Mouse (Mus musculus) MEL (cell line): ENCODE results near the gene P3h3. TPM values are rescaled to one million over a fixed set of nuclear protein-coding genes. Genes with fewer than 3 reads are reported as not detected.
A peak's percentile ranks its signal among the peaks of the same experiment; 100 is the strongest.
"Not testable (repeated sequence)": the region's sequence is repeated elsewhere in the genome, so short reads cannot be mapped to it uniquely, and the experiment has no call there.

Experiments
- DNase-seq: peaks from one replicate; pipeline ENCODE4 v3.0.0; 2011; ENCODE audit warnings: low read depth, low spot score
- H3K27ac ChIP-seq: 2 replicates; pipeline ENCODE4 v1.5.1; 2012; ENCODE audit warnings: low read depth, mild to moderate bottlenecking, control low read depth, low read length, moderate library complexity; ENCODE audit not compliant: control insufficient read depth
- H3K27me3 ChIP-seq, 2 experiments: fragments of 150-350 bp in 1 of 2; sonication (generic) in 1 of 2; 2 replicates each; pipeline ENCODE4 v1.6.1; 2012; ENCODE audit warnings: low read length in 2 of 2, mild to moderate bottlenecking in 2 of 2, improper control_type of control experiment in 1 of 2, moderate library complexity in 1 of 2; ENCODE audit not compliant: insufficient read depth in 2 of 2, control insufficient read depth in 1 of 2
- H3K36me3 ChIP-seq, 2 experiments: 2 replicates each; pipeline ENCODE4 v1.6.1; 2012 to 2014; ENCODE audit warnings: low read length in 2 of 2, improper control_type of control experiment in 1 of 2, inconsistent platforms in 1 of 2, mild to moderate bottlenecking in 1 of 2; ENCODE audit not compliant: insufficient read depth in 2 of 2, control insufficient read depth in 1 of 2
- H3K4me1 ChIP-seq, 2 experiments: fragments of 150-350 bp in 1 of 2; sonication (generic) in 1 of 2; 2 replicates each; pipeline ENCODE4 v1.6.1; 2012; ENCODE audit warnings: low read length in 2 of 2, improper control_type of control experiment in 1 of 2, mild to moderate bottlenecking in 1 of 2; ENCODE audit not compliant: insufficient read depth in 2 of 2, control insufficient read depth in 1 of 2
- H3K4me3 ChIP-seq, 2 experiments: fragments of 150-350 bp in 1 of 2; sonication (generic) in 1 of 2; 2 replicates each; pipeline ENCODE4 v1.5.1; 2012; ENCODE audit warnings: low read depth in 2 of 2, low read length in 2 of 2, mild to moderate bottlenecking in 2 of 2, moderate library complexity in 2 of 2, control low read depth in 1 of 2, improper control_type of control experiment in 1 of 2; ENCODE audit not compliant: control insufficient read depth in 1 of 2, insufficient read depth in 1 of 2
- H3K79me2 ChIP-seq: 2 replicates; pipeline ENCODE4 v1.6.1; 2012; ENCODE audit warnings: mild to moderate bottlenecking, low read length, moderate library complexity; ENCODE audit not compliant: control insufficient read depth, poor library complexity, insufficient read depth
- H3K9ac ChIP-seq: 2 replicates; pipeline ENCODE4 v1.6.1; 2012; ENCODE audit warnings: low read depth, mild to moderate bottlenecking, control low read depth, low read length, moderate library complexity; ENCODE audit not compliant: control insufficient read depth, poor library complexity, severe bottlenecking
- H3K9me3 ChIP-seq: fragments of 150-350 bp; sonication (generic); replicated peaks from 2 replicates; pipeline ENCODE4 v1.6.1; 2012; ENCODE audit warnings: mild to moderate bottlenecking, low read length, improper control_type of control experiment, moderate library complexity; ENCODE audit not compliant: insufficient read depth
- CTCF ChIP-seq, 3 experiments: IDR thresholded peaks in 2 of 3; conservative IDR thresholded peaks in 1 of 3; 2 replicates each; pipeline ENCODE4 v1.5.1; 2011 to 2012; ENCODE audit warnings: low read length in 3 of 3, low read depth in 2 of 3, mild to moderate bottlenecking in 2 of 3, improper control_type of control experiment in 1 of 3, inconsistent platforms in 1 of 3, mixed read lengths in 1 of 3, moderate library complexity in 1 of 3; ENCODE audit not compliant: control insufficient read depth in 1 of 3, insufficient read depth in 1 of 3, poor library complexity in 1 of 3, severe bottlenecking in 1 of 3
- MAFK ChIP-seq: IDR thresholded peaks from 2 replicates; pipeline ENCODE4 v1.6.1; 2011; ENCODE audit warnings: low read depth, mild to moderate bottlenecking, low read length, improper control_type of control experiment, borderline replicate concordance
- NELFE ChIP-seq: IDR thresholded peaks from 2 replicates; pipeline ENCODE4 v1.6.1; 2011; ENCODE audit warnings: low read depth, low read length, improper control_type of control experiment
- RAD21 ChIP-seq: IDR thresholded peaks from 2 replicates; pipeline ENCODE4 v1.6.1; 2011; ENCODE audit warnings: mild to moderate bottlenecking, low read depth, low read length, improper control_type of control experiment
- TBP ChIP-seq: IDR thresholded peaks from 2 replicates; pipeline ENCODE4 v1.8.0; 2011; ENCODE audit warnings: low read depth, low read length, improper control_type of control experiment
- UBTF ChIP-seq: IDR thresholded peaks from 2 replicates; pipeline ENCODE4 v1.6.1; 2012; ENCODE audit warnings: low read depth, mild to moderate bottlenecking, inconsistent platforms, low read length, improper control_type of control experiment, moderate library complexity, borderline replicate concordance; ENCODE audit not compliant: insufficient read depth
- USF1 ChIP-seq: IDR thresholded peaks from 2 replicates; pipeline ENCODE4 v1.6.1; 2014; ENCODE audit warnings: low read depth, mild to moderate bottlenecking, inconsistent platforms, low read length, improper control_type of control experiment, moderate library complexity
- polyA plus RNA-seq, 2 experiments: library from polyadenylated mRNA; stranded (reverse) in 1 of 2; unstranded in 1 of 2; fragments of >175 nt in 1 of 2; fragments of >200 nt in 1 of 2; gene quantifications; 2 replicates each; pipeline versions ENCODE4 v1.2.1 to v1.2.4; 2012; ENCODE audit warnings: low replicate concordance in 2 of 2, low read depth in 1 of 2; ENCODE audit not compliant: insufficient read length in 2 of 2, insufficient read depth in 1 of 2, missing spikeins in 1 of 2
- total RNA-seq: library from RNA; depleted of rRNA; stranded (reverse); fragments of 300-350 nt; gene quantifications from 2 replicates; pipeline ENCODE4 v1.2.3, GENCODE M21; 2012

P3h3 gene
- total and polyA plus RNA-seq, 3 experiments = 0.23 to 2.1 TPM; not detected in 1

GRCm38 (mm10) chr6:124804341-124804740 lies 53.2 kb downstream of the P3h3 start:
- TF ChIP-seq TBP = peak; percentile 95
- TF ChIP-seq USF1 = no peak
- TF ChIP-seq UBTF = no peak
- H3K4me3 ChIP-seq = peak overlapping the region in 1 of 2 experiments; percentile 61; a peak in 1 of 4 replicates
- peak; percentile 67 for DNase-seq

GRCm38 (mm10) chr6:124803691-124804090 lies 53.9 kb downstream of the P3h3 start:
- peaks cover 0 to 22% of the 10 kb centered on the region in 2 experiments; a peak in 2 of 4 replicates for H3K4me1 ChIP-seq
- not testable (repeated sequence) for H3K9me3 ChIP-seq, DNase-seq, H3K27ac ChIP-seq, H3K27me3 ChIP-seq, H3K79me2 ChIP-seq, H3K4me3 ChIP-seq, H3K36me3 ChIP-seq, H3K9ac ChIP-seq

More at GRCm38 (mm10) chr6:124804341-124804740, 53.2 kb downstream of the P3h3 start:
- Histone ChIP-seq H3K79me2 (peaks cover 2% of the 10 kb centered on the region; the same call in 1 of the 2 replicates), H3K9ac (peak overlapping the region; percentile 8; the same call in 1 of the 2 replicates), H3K36me3 (peaks cover 0 to 9% of the 10 kb centered on the region in 2 experiments; a peak in 2 of 4 replicates), H3K27ac (peak overlapping the region; percentile 92; the same call in 1 of the 2 replicates), H3K27me3 (no peaks in the 10 kb centered on the region), H3K9me3 (no peaks in the 10 kb centered on the region), H3K4me1 (peaks cover 0 to 22% of the 10 kb centered on the region in 2 experiments; a peak in 2 of 4 replicates)

GRCm38 (mm10) chr6:124803061-124803460 lies 54.5 kb downstream of the P3h3 start:
- H3K4me1 ChIP-seq = peaks cover 0 to 19% of the 10 kb centered on the region in 2 experiments; a peak in 2 of 4 replicates
- no peak overlapping the region for H3K4me3 ChIP-seq
- H3K27ac ChIP-seq = no peak overlapping the region
- no peak for DNase-seq
- no peaks in the 10 kb centered on the region for H3K9me3 ChIP-seq
- H3K36me3 ChIP-seq = peaks cover 0 to 9% of the 10 kb centered on the region in 2 experiments; a peak in 2 of 4 replicates
- H3K9ac ChIP-seq = no peak overlapping the region
- TF ChIP-seq RAD21 (peak; percentile 12), MAFK (no peak), CTCF (IDR thresholded peaks at IDR 0.05 in 2 of 3, conservative IDR thresholded peaks at IDR 0.05 in 1 of 3; ENCODE audit: control insufficient read depth in 1 of 3, insufficient read depth in 1 of 3, low read depth in 2 of 3, low read length in 3 of 3, poor library complexity in 1 of 3, severe bottlenecking in 1 of 3) (peak in 1 of 3 experiments; percentile 23; a peak in 1 of 6 replicates), NELFE (no peak)
- no peaks in the 10 kb centered on the region; the same call in 1 of the 2 replicates for H3K79me2 ChIP-seq
- no peaks in the 10 kb centered on the region for H3K27me3 ChIP-seq

GRCm38 (mm10) chr6:124802400-124802799 lies 55.2 kb downstream of the P3h3 start:
- not testable (repeated sequence) for H3K79me2 ChIP-seq, DNase-seq, H3K36me3 ChIP-seq, H3K9ac ChIP-seq, H3K9me3 ChIP-seq, H3K27ac ChIP-seq, H3K4me3 ChIP-seq, H3K27me3 ChIP-seq
- peaks cover 0 to 14% of the 10 kb centered on the region in 2 experiments; a peak in 2 of 4 replicates for H3K4me1 ChIP-seq
